Mouse (Mus musculus) testis, adult 2 months (tissue): ENCODE data around the gene Reln.

Experiments used
- CTCF ChIP-seq: fragments of 200-500 bp; IDR thresholded peaks from 2 replicates; pipeline ENCODE4 v1.5.1; 2012; ENCODE audit warnings: low read depth, mild to moderate bottlenecking, inconsistent platforms, low read length, moderate library complexity; ENCODE audit not compliant: control insufficient read depth, insufficient read depth, insufficient replicate concordance
- POLR2A ChIP-seq: fragments of 200-500 bp; IDR thresholded peaks from 2 replicates; pipeline ENCODE4 v1.6.1; 2012; ENCODE audit warnings: low read depth, mild to moderate bottlenecking, inconsistent platforms, low read length, moderate library complexity; ENCODE audit not compliant: control insufficient read depth

DNA sequence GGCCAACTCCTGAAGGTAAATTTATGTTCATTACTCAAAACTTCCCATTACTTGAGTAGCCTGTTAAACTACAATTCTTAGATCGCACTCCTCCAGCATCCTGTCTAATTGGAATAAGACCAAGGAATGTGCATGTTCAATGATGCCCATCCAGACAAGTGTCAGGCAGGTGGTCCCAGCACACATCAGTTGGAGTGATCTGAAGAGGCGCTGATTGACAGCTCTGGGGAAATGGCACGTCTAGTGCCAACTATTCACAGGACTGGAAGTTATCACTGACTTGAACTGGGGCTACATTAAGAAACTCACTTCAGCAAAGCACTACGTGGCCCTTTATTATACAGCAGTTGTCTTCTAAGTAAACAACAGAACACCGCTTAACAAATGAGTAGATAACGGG lies 44.5 kb downstream of the Reln start:
- TF ChIP-seq POLR2A = no peak
- TF ChIP-seq CTCF = no peak
